Mouse (Mus musculus): ENCODE measurements at regions not wholly inside any gene's neighbourhood (a gene's known extent, or its start where the extent isn't known, plus 50 kb on each side); places are given as distances from the start of the nearest gene placed in this dataset.

- Histone ChIP-seq H3K36me3 (replicated peaks in 1 of 2; ENCODE audit: control insufficient read depth in 1 of 2, insufficient read depth in 1 of 2, low read length in 1 of 2) (no peaks in the 10 kb centered on the region), H3K79me2 (replicated peaks; ENCODE audit: control insufficient read depth, extremely low read depth, insufficient read depth, poor library complexity, severe bottlenecking) (no peaks in the 10 kb centered on the region), H3K9me3 (replicated peaks; ENCODE audit: low read length) (no peaks in the 10 kb centered on the region), H3K27me3 (replicated peaks) (no peaks in the 10 kb centered on the region), H3K4me2 (ENCODE audit: insufficient read depth, low read depth, poor library complexity, severe bottlenecking) (no peak overlapping the region), H3K4me3 (replicated peaks in 1 of 3; ENCODE audit: low read depth in 2 of 3, low read length in 2 of 3, poor library complexity in 1 of 3) (no peak overlapping the region), H3K9ac (ENCODE audit: insufficient read depth, low read depth) (no peak overlapping the region), H3K4me1 (ENCODE audit: control insufficient read depth in 1 of 2, insufficient read depth in 2 of 2) (peaks cover 3 to 5% of the 10 kb centered on the region in 2 experiments; a peak in 1 of 4 replicates), H3K27ac (ENCODE audit: insufficient read depth, low read depth) (no peak overlapping the region)
- no peak for TF ChIP-seq NELFE (IDR thresholded peaks at IDR 0.05; ENCODE audit: low read depth, low read length)
- no peak for TF ChIP-seq JUN (IDR thresholded peaks at IDR 0.05; ENCODE audit: insufficient read depth, low read depth, low read length)
- TF ChIP-seq HCFC1 (IDR thresholded peaks at IDR 0.05; ENCODE audit: low read depth, low read length): no peak
- no peak for TF ChIP-seq USF2 (conservative IDR thresholded peaks at IDR 0.05; ENCODE audit: low read depth, low read length)
- TF ChIP-seq POLR2AphosphoS2 (IDR thresholded peaks at IDR 0.05; ENCODE audit: low read depth, low read length): no peak
- no peak for TF ChIP-seq SMC3 (IDR thresholded peaks at IDR 0.05; ENCODE audit: low read depth, low read length)
- TF ChIP-seq POLR2A (IDR thresholded peaks at IDR 0.05; ENCODE audit: low read depth, low read length): no peak
- TF ChIP-seq MAZ (IDR thresholded peaks at IDR 0.05; ENCODE audit: low read depth, low read length): no peak
- TF ChIP-seq ZMIZ1 (IDR thresholded peaks at IDR 0.05; ENCODE audit: low read depth, low read length): no peak
- no peak for TF ChIP-seq ZC3H11A (IDR thresholded peaks at IDR 0.05; ENCODE audit: low read depth, low read length)
- TF ChIP-seq ELF1 (IDR thresholded peaks at IDR 0.05; ENCODE audit: low read depth, low read length): no peak
- no peak for TF ChIP-seq CHD2 (IDR thresholded peaks at IDR 0.05; ENCODE audit: low read length)
- no peak for TF ChIP-seq CTCF (conservative IDR thresholded peaks at IDR 0.05 in 1 of 2, IDR thresholded peaks at IDR 0.05 in 1 of 2; ENCODE audit: low read depth in 2 of 2, low read length in 2 of 2)
- no peak for TF ChIP-seq TCF12 (IDR thresholded peaks at IDR 0.05; ENCODE audit: low read depth, low read length)
- TF ChIP-seq MEF2A (IDR thresholded peaks at IDR 0.05; ENCODE audit: borderline replicate concordance, low read depth, low read length): no peak
- TF ChIP-seq NRF1 (IDR thresholded peaks at IDR 0.05; ENCODE audit: low read depth, low read length): no peak
- no peak for TF ChIP-seq IRF4 (IDR thresholded peaks at IDR 0.05; ENCODE audit: low read depth, low read length)
- TF ChIP-seq TBP (conservative IDR thresholded peaks at IDR 0.05; ENCODE audit: low read depth, low read length): no peak
- no peak for TF ChIP-seq MAX (IDR thresholded peaks at IDR 0.05; ENCODE audit: low read length)
- no peak for TF ChIP-seq MAFK (IDR thresholded peaks at IDR 0.05; ENCODE audit: insufficient replicate concordance, low read length)
- dilution Hi-C loops (cut with MboI; ENCODE audit: extremely low pct_ligation_motif_present, extremely low pct_unique_long_range_greater_than_20kb, low sequenced_read_pairs): no loop called here
- DNase-seq (ENCODE audit: extremely low read depth): no peak
- in situ Hi-C loops (cut with MboI; ENCODE audit: low pct_ligation_motif_present, low pct_unique_long_range_greater_than_20kb, low sequenced_read_pairs): no loop called here
Measured at GRCm38 (mm10) chr3:66646251-66646650, 334.9 kb upstream of the Rsrc1 start.

- H3K36me3 ChIP-seq (replicated peaks in 1 of 2; ENCODE audit: control insufficient read depth in 1 of 2, insufficient read depth in 1 of 2, low read length in 1 of 2): no peaks in the 10 kb centered on the region
- no peaks in the 10 kb centered on the region for H3K27me3 ChIP-seq (replicated peaks)
- no peak overlapping the region for H3K4me2 ChIP-seq (ENCODE audit: insufficient read depth, low read depth, poor library complexity, severe bottlenecking)
- DNase-seq (ENCODE audit: extremely low read depth): no peak
- no peak overlapping the region for H3K9ac ChIP-seq (ENCODE audit: insufficient read depth, low read depth)
- dilution Hi-C loops (cut with MboI; ENCODE audit: extremely low pct_ligation_motif_present, extremely low pct_unique_long_range_greater_than_20kb, low sequenced_read_pairs) (no loop called here), in situ Hi-C loops (cut with MboI; ENCODE audit: low pct_ligation_motif_present, low pct_unique_long_range_greater_than_20kb, low sequenced_read_pairs) (no loop called here)
- H3K27ac ChIP-seq (ENCODE audit: insufficient read depth, low read depth): no peak overlapping the region
- no peak overlapping the region for H3K4me3 ChIP-seq (replicated peaks in 1 of 3; ENCODE audit: low read depth in 2 of 3, low read length in 2 of 3, poor library complexity in 1 of 3)
- H3K79me2 ChIP-seq (replicated peaks; ENCODE audit: control insufficient read depth, extremely low read depth, insufficient read depth, poor library complexity, severe bottlenecking): no peaks in the 10 kb centered on the region
- peaks cover 3 to 5% of the 10 kb centered on the region in 2 experiments; a peak in 1 of 4 replicates for H3K4me1 ChIP-seq (ENCODE audit: control insufficient read depth in 1 of 2, insufficient read depth in 2 of 2)
- no peak for TF ChIP-seq ETS1 (conservative IDR thresholded peaks at IDR 0.05; ENCODE audit: low read depth, low read length)
- no peak for TF ChIP-seq POLR2AphosphoS2 (IDR thresholded peaks at IDR 0.05; ENCODE audit: low read depth, low read length)
- TF ChIP-seq TBP (conservative IDR thresholded peaks at IDR 0.05; ENCODE audit: low read depth, low read length): no peak
- no peak for TF ChIP-seq ELF1 (IDR thresholded peaks at IDR 0.05; ENCODE audit: low read depth, low read length)
- TF ChIP-seq BHLHE40 (IDR thresholded peaks at IDR 0.05; ENCODE audit: low read depth, low read length): no peak
- no peak for TF ChIP-seq ZNF384 (IDR thresholded peaks at IDR 0.05; ENCODE audit: low read depth, low read length)
- no peak for TF ChIP-seq NELFE (IDR thresholded peaks at IDR 0.05; ENCODE audit: low read depth, low read length)
- no peak for TF ChIP-seq TCF12 (IDR thresholded peaks at IDR 0.05; ENCODE audit: low read depth, low read length)
- no peak for TF ChIP-seq MAX (IDR thresholded peaks at IDR 0.05; ENCODE audit: low read length)
- no peak for TF ChIP-seq EP300 (IDR thresholded peaks at IDR 0.05; ENCODE audit: low read length)
- H3K9me3 ChIP-seq (replicated peaks; ENCODE audit: low read length): no peaks in the 10 kb centered on the region
Measured at GRCm38 (mm10) chr3:66649271-66649670, 331.9 kb upstream of the Rsrc1 start.
